Mouse (Mus musculus): Measurements from ENCODE around the gene Aprt. TPM values are rescaled to one million over a fixed set of nuclear protein-coding genes. Genes with fewer than 3 reads are reported as not detected.

Gene Aprt
- total RNA-seq, 1 experiment from 2014 or later = 87.1 TPM

DNA sequence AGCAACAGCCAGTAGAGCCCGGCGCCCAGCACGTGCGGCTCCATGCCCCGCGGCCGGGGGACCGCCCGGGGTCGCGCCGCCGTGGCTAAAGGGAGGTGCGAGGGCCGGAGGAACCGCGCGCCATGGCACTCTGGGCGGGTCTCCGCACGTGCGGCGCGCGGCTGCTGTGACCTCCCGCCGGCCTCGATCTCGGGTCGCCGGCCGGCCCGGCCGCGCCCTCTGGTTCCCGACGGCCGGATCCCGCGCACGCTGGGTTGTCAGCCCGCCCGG, 25.8 kb downstream of the Aprt start:
- no peak for ATAC-seq (replicated peaks in 1 of 2; ENCODE audit: insufficient read depth in 1 of 2, low FRiP score in 2 of 2, low TSS enrichment in 1 of 2, low read depth in 1 of 2, poor library complexity in 2 of 2, severe bottlenecking in 2 of 2)

DNA sequence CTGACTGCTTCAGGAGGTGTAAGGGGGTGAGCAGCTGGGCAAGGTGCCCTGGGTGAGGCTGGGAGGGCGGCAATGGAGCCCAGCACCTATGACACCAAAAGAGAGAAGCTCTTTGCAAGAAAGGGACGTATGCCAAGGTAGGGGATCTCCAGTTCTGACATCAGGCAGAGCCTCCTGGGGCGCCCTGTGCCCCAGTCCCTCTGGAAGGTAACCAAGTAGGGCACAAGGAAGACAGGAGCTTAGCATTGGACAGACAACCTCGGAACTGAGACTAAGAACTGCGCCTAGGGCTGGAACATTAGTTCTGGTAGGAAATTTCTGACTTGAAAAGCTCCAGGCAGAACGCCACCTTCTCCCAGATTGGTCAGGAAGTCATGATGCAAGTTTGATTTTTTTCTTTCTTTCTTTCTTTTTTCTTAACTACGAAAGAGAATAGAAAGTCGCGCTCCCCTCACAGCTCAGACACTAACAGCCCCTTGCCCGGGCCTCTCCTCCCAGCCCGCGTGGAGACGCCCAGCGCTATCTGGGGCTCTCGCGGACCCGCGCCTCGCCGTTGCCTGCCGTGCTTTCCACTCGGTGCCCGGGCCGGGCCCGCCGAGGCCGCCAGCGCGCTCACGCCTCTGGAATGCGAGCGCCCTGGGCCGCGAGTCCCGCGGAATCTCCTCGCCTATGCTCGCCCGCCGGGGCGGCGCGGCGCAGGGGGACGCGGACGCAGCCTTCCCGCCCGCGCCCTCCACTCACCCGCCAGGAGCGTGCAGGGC, 26.3 kb downstream of the Aprt start:
- ATAC-seq (replicated peaks in 1 of 2; ENCODE audit: insufficient read depth in 1 of 2, low FRiP score in 2 of 2, low TSS enrichment in 1 of 2, low read depth in 1 of 2, poor library complexity in 2 of 2, severe bottlenecking in 2 of 2) = no peak

DNA sequence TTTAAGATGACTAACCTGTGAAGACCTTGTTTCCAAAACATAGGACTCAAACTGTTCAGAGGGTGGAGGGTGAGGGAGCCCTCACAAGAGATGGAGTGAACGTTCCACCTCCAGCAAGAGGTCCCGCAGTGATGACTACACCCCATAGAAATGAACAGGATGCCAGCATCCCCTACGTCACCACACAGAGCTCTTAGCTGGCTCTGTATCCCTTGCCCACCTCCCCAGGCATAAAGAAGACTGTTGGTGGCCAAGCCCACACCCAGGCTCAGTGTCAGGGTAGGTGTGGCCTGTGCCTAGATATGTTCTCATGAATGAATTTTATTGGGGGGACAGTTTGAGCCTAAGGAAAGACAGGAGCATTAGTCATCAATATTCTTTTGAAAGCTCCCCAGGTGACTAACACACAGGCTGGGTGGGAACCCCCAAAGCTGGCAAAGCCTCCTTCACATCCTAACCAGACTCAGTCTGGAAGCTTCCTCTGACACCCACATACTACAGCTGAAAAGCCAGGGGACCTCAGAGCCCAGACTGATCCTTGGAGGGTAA, 27.7 kb downstream of the Aprt start:
- ATAC-seq (replicated peaks in 1 of 2; ENCODE audit: insufficient read depth in 1 of 2, low FRiP score in 2 of 2, low TSS enrichment in 1 of 2, low read depth in 1 of 2, poor library complexity in 2 of 2, severe bottlenecking in 2 of 2) = no peak

DNA sequence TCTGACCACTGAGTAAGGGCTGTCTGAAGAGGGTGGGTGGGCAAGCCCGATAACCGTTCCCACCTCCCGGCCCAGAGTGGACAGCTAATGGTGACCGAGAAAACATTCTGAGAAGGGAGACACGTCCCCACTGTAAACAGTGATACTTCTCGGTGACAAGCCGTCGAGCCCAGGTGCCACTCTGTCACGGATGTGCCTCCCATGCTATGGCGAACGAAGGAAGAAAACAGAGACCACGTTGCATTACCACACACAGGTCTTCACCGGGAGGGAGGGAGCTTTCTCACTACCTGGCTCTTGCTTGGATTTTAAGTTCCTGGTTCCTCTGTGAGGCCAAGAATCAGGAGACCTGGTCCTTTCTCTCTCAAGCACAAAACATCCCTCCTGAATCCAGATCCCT, 28.4 kb downstream of the Aprt start:
- ATAC-seq (replicated peaks in 1 of 2; ENCODE audit: insufficient read depth in 1 of 2, low FRiP score in 2 of 2, low TSS enrichment in 1 of 2, low read depth in 1 of 2, poor library complexity in 2 of 2, severe bottlenecking in 2 of 2) = no peak

DNA sequence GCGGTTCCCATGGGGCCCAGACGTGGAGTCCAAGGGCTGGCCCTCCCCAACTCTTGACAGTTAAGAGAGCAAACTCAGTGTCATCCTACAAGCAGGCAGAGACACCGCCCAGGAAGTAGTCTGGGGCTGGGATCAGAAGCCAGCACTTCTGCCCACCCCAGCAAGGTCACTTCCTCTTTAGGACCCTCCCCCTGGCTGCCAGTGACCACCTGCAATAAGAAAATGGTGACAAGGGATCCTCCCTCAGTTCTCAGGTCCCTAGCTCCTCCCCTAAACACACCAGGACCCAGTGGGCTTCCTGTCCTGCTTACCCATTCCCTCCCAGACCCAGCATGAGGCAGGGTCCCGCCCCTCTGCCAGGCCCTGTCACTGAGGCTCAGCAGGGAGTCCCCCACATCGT, 28.9 kb downstream of the Aprt start:
- peak; percentile 73 for ATAC-seq (replicated peaks in 1 of 2; ENCODE audit: insufficient read depth in 1 of 2, low FRiP score in 2 of 2, low TSS enrichment in 1 of 2, low read depth in 1 of 2, poor library complexity in 2 of 2, severe bottlenecking in 2 of 2)

DNA sequence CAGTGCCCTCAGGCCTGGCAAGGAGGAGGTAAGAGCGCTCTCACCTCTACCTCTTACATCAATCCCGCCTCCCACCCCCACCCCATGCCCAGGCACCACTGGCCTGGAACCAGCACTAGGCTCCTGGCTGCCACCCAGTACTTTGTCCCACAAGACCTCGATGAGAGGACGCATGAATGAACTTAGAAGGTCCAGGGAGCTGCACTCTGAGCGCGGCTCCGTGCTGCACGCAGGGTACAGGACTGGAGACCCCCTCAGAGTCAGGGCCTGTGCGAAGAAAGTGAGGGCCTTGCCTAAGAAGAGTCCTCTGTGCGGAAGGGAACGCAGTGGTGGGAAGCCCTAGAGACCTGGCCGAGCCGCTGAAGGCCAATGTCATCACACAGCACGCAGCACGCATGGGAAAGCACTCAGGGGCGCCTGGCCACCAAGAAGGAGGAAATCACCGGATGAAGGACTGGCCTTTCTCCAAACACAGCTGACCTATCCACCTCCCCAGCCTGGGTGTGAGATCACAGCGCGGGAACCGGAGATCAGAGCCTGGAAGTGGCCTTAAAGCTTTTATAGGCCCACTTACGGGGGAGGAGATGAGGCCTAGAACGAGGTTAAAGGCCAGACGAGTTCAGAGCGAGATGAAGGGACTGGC, 29.8 kb downstream of the Aprt start:
- no peak for ATAC-seq (replicated peaks in 1 of 2; ENCODE audit: insufficient read depth in 1 of 2, low FRiP score in 2 of 2, low TSS enrichment in 1 of 2, low read depth in 1 of 2, poor library complexity in 2 of 2, severe bottlenecking in 2 of 2)

DNA sequence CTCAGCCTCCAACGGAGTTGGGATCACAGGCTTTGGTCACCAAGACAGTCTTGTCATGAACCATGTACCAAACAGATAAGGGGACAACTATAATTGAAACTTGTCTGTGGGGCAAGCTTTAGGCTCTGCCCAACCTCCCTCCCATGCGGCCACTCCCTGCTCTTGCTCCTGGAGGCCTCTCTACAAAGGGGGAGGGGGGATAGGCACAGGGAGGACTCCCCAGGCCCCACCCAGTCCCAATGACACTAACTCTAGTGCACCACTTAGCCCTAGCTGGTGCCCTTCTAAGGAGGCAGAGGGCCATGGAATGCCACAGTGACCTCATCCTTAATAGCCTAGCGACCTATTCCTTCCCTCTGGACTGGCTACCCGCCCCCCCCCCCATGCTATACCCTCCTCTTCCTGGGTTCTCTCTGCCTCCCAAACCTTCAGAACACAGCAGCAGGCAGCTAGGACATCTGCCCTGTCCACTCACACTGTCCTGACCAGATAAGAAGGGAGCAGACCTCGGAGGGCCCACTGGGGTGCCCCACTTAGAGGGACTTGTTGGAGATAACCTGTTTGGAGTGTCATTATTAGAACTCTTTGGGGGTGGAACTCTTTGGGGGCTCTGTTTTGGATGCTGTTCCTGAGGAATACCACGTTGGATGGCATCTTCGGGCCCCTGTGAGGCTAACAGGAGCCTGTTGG, 30.5 kb downstream of the Aprt start:
- ATAC-seq (replicated peaks in 1 of 2; ENCODE audit: insufficient read depth in 1 of 2, low FRiP score in 2 of 2, low TSS enrichment in 1 of 2, low read depth in 1 of 2, poor library complexity in 2 of 2, severe bottlenecking in 2 of 2) = no peak

DNA sequence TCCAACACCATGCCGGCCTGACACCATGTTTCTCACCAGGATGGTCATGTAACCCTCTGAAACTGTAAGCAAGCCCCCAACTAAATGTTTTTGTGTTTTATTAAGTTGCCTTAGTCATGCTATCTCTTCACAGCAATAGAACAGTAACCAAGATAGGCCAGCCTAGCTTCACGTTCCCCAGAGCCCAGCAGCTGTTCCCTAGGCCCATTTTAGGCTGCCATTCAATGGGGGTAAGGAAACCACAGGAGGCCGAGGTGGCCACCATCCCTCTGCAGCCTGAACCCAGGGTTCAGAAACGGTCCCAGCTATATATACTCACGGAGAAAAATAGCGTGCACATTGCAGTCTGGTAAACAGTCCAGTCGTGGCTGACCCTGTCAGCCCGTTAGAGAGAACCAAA, 32.6 kb downstream of the Aprt start:
- ATAC-seq (replicated peaks in 1 of 2; ENCODE audit: insufficient read depth in 1 of 2, low FRiP score in 2 of 2, low TSS enrichment in 1 of 2, low read depth in 1 of 2, poor library complexity in 2 of 2, severe bottlenecking in 2 of 2) = no peak

DNA sequence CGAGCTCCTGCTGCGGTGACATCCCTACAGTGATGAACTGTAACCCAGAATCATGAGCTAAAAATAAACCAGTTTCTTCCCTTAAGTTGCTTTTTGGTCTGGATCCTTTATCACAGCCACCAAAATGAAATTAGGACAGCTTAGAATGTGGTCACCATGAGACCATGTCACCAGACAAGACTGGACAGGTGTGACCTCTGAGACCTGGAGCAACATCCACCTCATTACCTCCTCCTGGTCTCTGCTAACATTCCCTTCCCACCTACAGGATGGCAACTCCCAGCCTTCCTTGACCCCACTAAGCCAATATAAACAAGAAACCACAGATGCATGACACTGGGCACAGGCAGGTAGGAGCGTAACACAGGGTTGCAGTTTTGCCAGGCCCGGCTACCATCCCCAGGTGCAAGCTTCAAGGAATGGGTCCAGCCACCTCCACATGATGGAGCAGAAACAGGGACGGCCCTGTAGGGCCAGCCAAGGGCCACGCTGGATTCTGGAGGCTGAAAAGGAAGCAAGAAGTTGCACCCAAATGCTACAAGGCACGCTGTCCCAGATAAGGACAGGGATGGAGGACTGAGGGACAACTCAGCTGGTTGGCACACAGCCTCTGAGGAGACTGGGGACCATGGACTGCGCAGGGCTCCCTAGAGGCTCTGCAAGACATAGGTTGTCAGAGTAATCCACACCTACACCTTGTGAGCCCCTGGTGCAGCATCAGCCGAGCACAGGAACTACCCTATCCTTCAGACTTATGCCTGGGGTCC, 38.2 kb downstream of the Aprt start:
- no peak for ATAC-seq (replicated peaks in 1 of 2; ENCODE audit: insufficient read depth in 1 of 2, low FRiP score in 2 of 2, low TSS enrichment in 1 of 2, low read depth in 1 of 2, poor library complexity in 2 of 2, severe bottlenecking in 2 of 2)

DNA sequence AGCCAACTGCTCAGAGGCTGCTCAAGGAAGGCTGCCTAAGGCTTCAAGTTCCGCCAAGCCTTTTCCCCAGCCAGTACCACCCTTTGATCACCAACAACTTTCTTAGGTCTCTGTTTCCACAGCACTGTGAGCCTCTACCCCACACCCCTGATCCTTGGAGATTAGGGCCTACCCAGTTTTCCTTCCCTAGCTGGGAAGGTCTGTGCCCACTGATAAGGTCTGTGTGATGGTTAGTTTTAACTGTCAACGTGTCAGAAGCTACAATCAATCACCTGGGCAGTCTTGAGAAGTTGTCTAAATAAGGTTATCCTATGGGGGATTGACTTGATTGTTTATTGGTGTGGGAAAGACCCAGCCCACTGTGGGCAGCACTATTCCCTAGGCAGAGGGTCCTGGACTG, 38.9 kb downstream of the Aprt start:
- peak in 1 of 2 experiments; percentile 21; a peak in 1 of 4 replicates for ATAC-seq (replicated peaks in 1 of 2; ENCODE audit: insufficient read depth in 1 of 2, low FRiP score in 2 of 2, low TSS enrichment in 1 of 2, low read depth in 1 of 2, poor library complexity in 2 of 2, severe bottlenecking in 2 of 2)

DNA sequence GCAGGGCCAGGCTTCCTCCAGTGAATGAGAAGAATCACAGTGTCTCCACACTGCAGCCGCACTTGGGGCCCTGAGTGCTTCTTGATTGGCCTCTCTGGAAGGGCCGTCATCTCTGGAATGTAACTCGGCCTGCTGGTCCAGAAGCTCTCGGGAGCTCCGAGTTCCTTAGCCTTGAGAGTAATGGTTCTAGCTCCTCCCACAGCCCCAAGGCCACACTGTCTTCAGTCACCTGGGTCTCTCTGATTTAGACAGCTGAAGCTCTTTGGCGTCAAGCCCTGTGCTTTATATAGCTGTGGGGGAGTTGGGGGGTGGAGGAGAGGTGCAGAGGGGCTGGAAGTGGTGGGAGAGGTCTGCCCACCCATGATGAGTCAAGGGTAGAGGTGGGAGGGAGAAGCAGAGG, 39.7 kb downstream of the Aprt start:
- ATAC-seq (replicated peaks in 1 of 2; ENCODE audit: insufficient read depth in 1 of 2, low FRiP score in 2 of 2, low TSS enrichment in 1 of 2, low read depth in 1 of 2, poor library complexity in 2 of 2, severe bottlenecking in 2 of 2) = no peak

DNA sequence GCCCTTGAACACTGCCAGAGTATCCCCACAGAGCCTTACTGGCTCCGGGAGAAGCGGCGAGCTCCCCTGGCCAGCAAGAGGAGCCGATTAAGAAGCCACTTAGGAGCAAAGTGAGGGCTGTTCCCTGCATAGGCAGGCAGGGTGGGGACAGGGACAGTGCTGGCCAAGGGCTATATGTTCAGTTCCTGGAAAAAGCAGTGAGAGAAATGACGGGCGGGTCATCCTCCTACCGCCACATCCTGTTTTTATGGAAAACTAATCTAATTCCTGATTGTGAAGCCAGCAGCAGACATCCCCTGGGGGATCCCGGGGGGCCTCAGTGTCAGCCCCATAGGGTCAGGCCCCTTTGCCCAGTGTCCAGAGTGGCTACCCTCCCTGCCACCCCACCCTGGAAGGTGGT, 45.4 kb downstream of the Aprt start:
- no peak for ATAC-seq (replicated peaks in 1 of 2; ENCODE audit: insufficient read depth in 1 of 2, low FRiP score in 2 of 2, low TSS enrichment in 1 of 2, low read depth in 1 of 2, poor library complexity in 2 of 2, severe bottlenecking in 2 of 2)

DNA sequence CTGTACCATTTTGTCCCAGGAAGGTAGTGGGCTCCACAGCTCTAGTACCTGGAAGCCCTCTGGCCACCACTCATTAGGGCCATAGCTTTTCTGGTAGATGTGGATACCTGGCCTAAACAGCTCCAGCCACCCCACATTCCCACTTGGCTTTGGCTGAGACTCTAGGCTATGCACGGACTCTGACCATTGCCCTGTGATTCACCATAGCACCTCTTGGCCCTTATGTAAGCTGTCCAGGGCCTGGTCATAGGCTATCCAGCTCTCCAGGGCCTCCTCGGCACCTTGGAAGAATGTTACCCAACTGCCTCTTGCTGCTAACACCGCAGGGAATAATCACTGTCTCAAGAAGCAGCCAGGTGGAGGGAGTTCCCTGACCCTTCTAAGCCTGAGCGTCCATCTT, 47.5 kb downstream of the Aprt start:
- ATAC-seq (replicated peaks in 1 of 2; ENCODE audit: insufficient read depth in 1 of 2, low FRiP score in 2 of 2, low TSS enrichment in 1 of 2, low read depth in 1 of 2, poor library complexity in 2 of 2, severe bottlenecking in 2 of 2) = no peak

DNA sequence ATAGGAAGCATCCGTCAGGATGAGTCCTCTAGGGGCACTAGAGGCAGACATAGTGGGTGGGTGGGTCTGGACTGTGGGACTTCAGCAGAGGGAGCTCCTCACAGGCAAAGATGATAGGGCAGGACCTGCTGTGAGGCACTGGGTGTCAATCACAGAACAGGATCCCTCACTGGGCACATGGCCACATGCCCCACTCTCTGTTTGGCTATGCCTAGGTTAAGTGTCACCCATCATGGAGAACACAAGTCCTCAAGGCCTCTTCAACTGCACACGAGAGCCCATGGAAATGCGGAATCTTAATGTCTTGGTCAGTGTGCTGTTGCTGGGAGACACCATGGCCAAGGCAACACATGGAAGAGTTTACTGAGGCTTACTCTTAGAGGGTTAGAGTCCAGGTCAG, 48.8 kb downstream of the Aprt start:
- ATAC-seq (replicated peaks in 1 of 2; ENCODE audit: insufficient read depth in 1 of 2, low FRiP score in 2 of 2, low TSS enrichment in 1 of 2, low read depth in 1 of 2, poor library complexity in 2 of 2, severe bottlenecking in 2 of 2) = no peak

DNA sequence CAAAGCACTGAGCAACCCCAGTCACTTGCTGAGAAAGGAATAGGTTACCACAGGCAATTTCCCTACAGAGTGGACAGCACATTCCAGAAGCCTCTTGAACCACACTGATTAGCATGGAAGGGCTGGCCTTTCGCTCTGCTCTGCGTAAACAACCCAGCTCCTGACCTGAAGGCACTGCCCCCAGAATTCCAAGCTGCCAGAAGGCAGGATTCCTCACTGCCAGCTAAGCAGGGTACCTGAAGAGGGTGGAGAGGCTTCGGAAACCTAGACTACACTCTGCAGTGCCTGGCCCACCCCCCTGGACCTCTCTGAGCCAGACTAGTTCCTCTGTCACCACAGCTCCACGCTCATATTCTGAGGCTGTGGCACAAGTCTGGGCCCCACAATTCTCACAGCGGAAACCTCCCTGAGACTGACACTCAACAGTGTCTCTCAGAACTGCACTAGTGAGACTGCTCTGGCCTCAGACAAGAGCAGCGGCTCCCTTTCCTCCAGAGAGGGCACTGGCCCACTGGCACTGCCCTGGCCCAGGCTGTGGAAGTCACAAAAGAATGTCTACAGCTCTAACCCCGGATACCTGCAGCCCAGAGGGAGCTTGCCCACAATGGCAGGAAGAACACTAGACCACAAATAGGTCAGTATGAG, 50.1 kb downstream of the Aprt start:
- ATAC-seq (replicated peaks in 1 of 2; ENCODE audit: insufficient read depth in 1 of 2, low FRiP score in 2 of 2, low TSS enrichment in 1 of 2, low read depth in 1 of 2, poor library complexity in 2 of 2, severe bottlenecking in 2 of 2) = peak in 1 of 2 experiments; percentile 12; a peak in 1 of 4 replicates

DNA sequence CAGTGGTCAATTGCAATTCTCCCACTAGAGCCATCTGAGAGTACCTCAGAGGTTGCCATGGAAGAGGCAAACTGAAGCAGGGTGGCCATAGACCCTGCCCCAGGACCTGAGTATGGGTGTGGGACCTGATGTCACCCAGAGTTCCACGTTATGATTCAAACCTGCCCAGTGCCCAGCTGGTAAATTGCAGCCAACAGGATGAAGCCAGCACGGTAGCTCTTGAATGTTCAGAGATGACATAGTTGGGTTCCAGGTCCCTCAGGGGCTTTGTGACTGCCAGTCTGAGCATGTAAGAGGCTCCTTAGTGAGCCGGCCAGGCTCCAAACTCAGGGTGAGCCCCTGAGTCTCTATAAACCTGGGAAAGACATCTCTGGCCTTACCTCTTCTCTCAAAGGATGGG, 50.6 kb downstream of the Aprt start:
- no peak for ATAC-seq (replicated peaks in 1 of 2; ENCODE audit: insufficient read depth in 1 of 2, low FRiP score in 2 of 2, low TSS enrichment in 1 of 2, low read depth in 1 of 2, poor library complexity in 2 of 2, severe bottlenecking in 2 of 2)

DNA sequence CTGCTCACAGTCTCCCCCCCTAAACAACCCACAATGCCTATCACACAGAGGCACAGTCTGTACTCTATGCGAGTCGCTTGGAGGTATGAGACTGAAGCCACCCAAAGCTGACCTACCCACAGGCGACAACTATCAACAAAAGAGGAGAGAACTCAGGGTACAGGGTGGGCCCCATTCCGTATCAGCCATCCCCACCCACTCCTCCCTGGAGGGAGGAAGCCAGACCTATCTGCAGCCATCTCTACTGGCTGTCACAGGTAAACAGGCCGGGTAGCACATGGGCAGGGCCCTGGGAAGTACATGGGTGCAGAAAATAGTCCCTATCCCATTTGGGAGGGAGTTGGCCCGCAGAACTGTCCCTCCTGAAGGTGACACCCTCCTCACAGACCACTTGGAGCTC, 51.7 kb downstream of the Aprt start:
- no peak for ATAC-seq (replicated peaks in 1 of 2; ENCODE audit: insufficient read depth in 1 of 2, low FRiP score in 2 of 2, low TSS enrichment in 1 of 2, low read depth in 1 of 2, poor library complexity in 2 of 2, severe bottlenecking in 2 of 2)

Measured in hematopoietic stem cell, adult 5-6 weeks (primary cell).